Mouse (Mus musculus): Measurements from ENCODE around the gene Hoxc9. TPM values are rescaled to one million over a fixed set of nuclear protein-coding genes. Genes with fewer than 3 reads are reported as not detected.

The Hoxc9 gene
- total and polyA plus RNA-seq, 3 experiments: 0.12 to 0.26 TPM; not detected in 1

GRCm38 (mm10) chr15:102999955-103000354 lies 23.7 kb downstream of the Hoxc9 start:
- Histone ChIP-seq H3K9ac (ENCODE audit: insufficient read depth, low read depth) (peak overlapping the region; percentile 84), H3K4me3 (replicated peaks in 1 of 3; ENCODE audit: low read depth in 2 of 3, low read length in 2 of 3, poor library complexity in 1 of 3) (peak overlapping the region in 2 of 3 experiments; percentile 50 to 66), H3K79me2 (replicated peaks; ENCODE audit: control insufficient read depth, extremely low read depth, insufficient read depth, poor library complexity, severe bottlenecking) (no peaks in the 10 kb centered on the region), H3K36me3 (replicated peaks in 1 of 2; ENCODE audit: control insufficient read depth in 1 of 2, insufficient read depth in 1 of 2, low read length in 1 of 2) (no peaks in the 10 kb centered on the region), H3K4me2 (ENCODE audit: insufficient read depth, low read depth, poor library complexity, severe bottlenecking) (peak overlapping the region; percentile 65), H3K9me3 (replicated peaks; ENCODE audit: low read length) (no peaks in the 10 kb centered on the region), H3K27ac (ENCODE audit: insufficient read depth, low read depth) (peak overlapping the region; percentile 64), H3K4me1 (ENCODE audit: control insufficient read depth in 1 of 2, insufficient read depth in 2 of 2) (peaks cover 14 to 65% of the 10 kb centered on the region in 2 experiments), H3K27me3 (replicated peaks) (peaks cover 7% of the 10 kb centered on the region)
- TF ChIP-seq ETS1 (conservative IDR thresholded peaks at IDR 0.05; ENCODE audit: low read depth, low read length): no peak
- TF ChIP-seq CHD1 (IDR thresholded peaks at IDR 0.05; ENCODE audit: low read depth, low read length): 0 out of 2 replicates have a peak, but pooled peaks have one; percentile 5
- TF ChIP-seq BHLHE40 (IDR thresholded peaks at IDR 0.05; ENCODE audit: low read depth, low read length): no peak
- TF ChIP-seq SMC3 (IDR thresholded peaks at IDR 0.05; ENCODE audit: low read depth, low read length): no peak
- TF ChIP-seq CHD2 (IDR thresholded peaks at IDR 0.05; ENCODE audit: low read length): peak; percentile 43; the same call in 1 of the 2 replicates
- dilution Hi-C loops (cut with MboI; ENCODE audit: extremely low pct_ligation_motif_present, extremely low pct_unique_long_range_greater_than_20kb, low sequenced_read_pairs) (loop anchor here (10.0 kb wide), 1 partner anchor 175 kb away; no protein-coding TSS in a partner anchor), in situ Hi-C loops (cut with MboI; ENCODE audit: low pct_ligation_motif_present, low pct_unique_long_range_greater_than_20kb, low sequenced_read_pairs) (no loop called here)
- DNase-seq (ENCODE audit: extremely low read depth): peak; percentile 65

GRCm38 (mm10) chr15:103000501-103000901 lies 24.3 kb downstream of the Hoxc9 start:
- H3K9ac ChIP-seq (ENCODE audit: insufficient read depth, low read depth): no peak overlapping the region
- no peaks in the 10 kb centered on the region for H3K9me3 ChIP-seq (replicated peaks; ENCODE audit: low read length)
- H3K79me2 ChIP-seq (replicated peaks; ENCODE audit: control insufficient read depth, extremely low read depth, insufficient read depth, poor library complexity, severe bottlenecking): no peaks in the 10 kb centered on the region
- H3K36me3 ChIP-seq (replicated peaks in 1 of 2; ENCODE audit: control insufficient read depth in 1 of 2, insufficient read depth in 1 of 2, low read length in 1 of 2): no peaks in the 10 kb centered on the region
- H3K4me2 ChIP-seq (ENCODE audit: insufficient read depth, low read depth, poor library complexity, severe bottlenecking): no peak overlapping the region
- in situ Hi-C loops (cut with MboI; ENCODE audit: low pct_ligation_motif_present, low pct_unique_long_range_greater_than_20kb, low sequenced_read_pairs): no loop called here
- H3K4me1 ChIP-seq (ENCODE audit: control insufficient read depth in 1 of 2, insufficient read depth in 2 of 2): peaks cover 18 to 71% of the 10 kb centered on the region in 2 experiments
- dilution Hi-C loops (cut with MboI; ENCODE audit: extremely low pct_ligation_motif_present, extremely low pct_unique_long_range_greater_than_20kb, low sequenced_read_pairs): no loop called here
- H3K27ac ChIP-seq (ENCODE audit: insufficient read depth, low read depth): no peak overlapping the region
- TF ChIP-seq BHLHE40 (IDR thresholded peaks at IDR 0.05; ENCODE audit: low read depth, low read length): 0 out of 2 replicates have a peak, but pooled peaks have one; percentile 22
- no peak for TF ChIP-seq CHD2 (IDR thresholded peaks at IDR 0.05; ENCODE audit: low read length)
- no peak for DNase-seq (ENCODE audit: extremely low read depth)
- H3K4me3 ChIP-seq (replicated peaks in 1 of 3; ENCODE audit: low read depth in 2 of 3, low read length in 2 of 3, poor library complexity in 1 of 3): peak overlapping the region in 1 of 3 experiments; percentile 66
- peaks cover 6% of the 10 kb centered on the region for H3K27me3 ChIP-seq (replicated peaks)

GRCm38 (mm10) chr15:103001370-103001769 lies 25.1 kb downstream of the Hoxc9 start:
- no peaks in the 10 kb centered on the region for H3K79me2 ChIP-seq (replicated peaks; ENCODE audit: control insufficient read depth, extremely low read depth, insufficient read depth, poor library complexity, severe bottlenecking)
- H3K36me3 ChIP-seq (replicated peaks in 1 of 2; ENCODE audit: control insufficient read depth in 1 of 2, insufficient read depth in 1 of 2, low read length in 1 of 2): no peaks in the 10 kb centered on the region
- peaks cover 18 to 79% of the 10 kb centered on the region in 2 experiments for H3K4me1 ChIP-seq (ENCODE audit: control insufficient read depth in 1 of 2, insufficient read depth in 2 of 2)
- peak overlapping the region; percentile 27; the same call in 1 of the 2 replicates for H3K4me2 ChIP-seq (ENCODE audit: insufficient read depth, low read depth, poor library complexity, severe bottlenecking)
- H3K4me3 ChIP-seq (replicated peaks in 1 of 3; ENCODE audit: low read depth in 2 of 3, low read length in 2 of 3, poor library complexity in 1 of 3): peak overlapping the region in 1 of 3 experiments; percentile 66
- H3K9me3 ChIP-seq (replicated peaks; ENCODE audit: low read length): no peaks in the 10 kb centered on the region
- in situ Hi-C loops (cut with MboI; ENCODE audit: low pct_ligation_motif_present, low pct_unique_long_range_greater_than_20kb, low sequenced_read_pairs): no loop called here
- no peak overlapping the region for H3K9ac ChIP-seq (ENCODE audit: insufficient read depth, low read depth)
- TF ChIP-seq ELF1 (IDR thresholded peaks at IDR 0.05; ENCODE audit: low read depth, low read length) (no peak), MEF2A (IDR thresholded peaks at IDR 0.05; ENCODE audit: borderline replicate concordance, low read depth, low read length) (peak; percentile 61; the same call in 1 of the 2 replicates)
- DNase-seq (ENCODE audit: extremely low read depth): no peak
- H3K27me3 ChIP-seq (replicated peaks): peaks cover 3% of the 10 kb centered on the region
- dilution Hi-C loops (cut with MboI; ENCODE audit: extremely low pct_ligation_motif_present, extremely low pct_unique_long_range_greater_than_20kb, low sequenced_read_pairs): no loop called here
- no peak overlapping the region for H3K27ac ChIP-seq (ENCODE audit: insufficient read depth, low read depth)

Data from CH12.LX (cell line).